ENCODE assay signal across 12 mouse cellular contexts in the genomic region with DNA sequence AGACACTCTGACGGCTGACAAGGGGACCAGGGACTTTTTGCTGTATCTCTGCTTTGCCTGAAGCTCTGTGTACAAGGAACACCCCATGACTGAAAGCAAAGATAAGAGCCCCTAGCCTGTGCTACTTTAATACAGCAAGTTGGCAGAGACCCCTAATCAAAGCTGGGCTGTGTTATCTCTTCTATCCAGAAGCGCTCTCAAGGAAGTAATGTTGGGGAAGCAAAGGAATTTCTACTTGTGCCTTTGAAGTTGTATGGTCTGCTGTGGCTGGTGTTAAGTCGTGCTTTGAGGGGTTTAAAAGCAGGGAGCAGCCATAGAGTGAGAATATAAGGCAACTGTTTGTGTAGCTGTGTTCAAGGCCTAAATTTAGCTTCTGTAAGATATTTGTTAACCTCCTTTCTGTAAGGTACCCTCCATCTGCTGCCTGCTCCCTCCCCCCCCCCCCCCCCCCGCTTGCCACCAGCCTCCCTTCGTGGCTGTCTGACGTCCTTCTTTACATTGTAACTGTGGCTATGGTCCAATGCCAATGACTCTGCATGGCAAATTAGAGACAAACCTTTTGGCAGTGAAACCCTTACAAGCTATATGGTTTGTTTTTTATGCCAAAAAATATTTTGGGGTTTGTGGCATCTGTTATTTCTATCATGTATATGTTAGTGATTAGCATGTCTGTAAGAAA.
DNase-seq lines count a peak whose midpoint lies in the region; ATAC-seq and TF ChIP-seq lines count a peak whose summit lies in the region.
"Had no signal": no experiment of that assay in that cellular context is flagged by ENCODE, and none has a peak within 500 bp of the region (broad histone marks: within the 10 kb centered on the region; RNA-seq: fewer than 3 reads in every experiment).

No protein-coding gene starts in this region.

- H3K4me2 ChIP-seq in heart, embryonic 14.5 days (ENCODE audit: low read length): peak overlapping the region; percentile 3; the same call in 1 of the 2 replicates
- H3K4me2 ChIP-seq in liver, embryonic 15.5 days: peak overlapping the region; percentile 44
- H3K4me2 ChIP-seq: neural tube, embryonic 13.5 days had no signal

- no peak for TF ChIP-seq RAD21 in MEL (IDR thresholded peaks at IDR 0.05; ENCODE audit: low read depth, low read length)

- no peak for TF ChIP-seq CTCF in MEL (IDR thresholded peaks at IDR 0.05 in 2 of 3, conservative IDR thresholded peaks at IDR 0.05 in 1 of 3; ENCODE audit: control insufficient read depth in 1 of 3, insufficient read depth in 1 of 3, low read depth in 2 of 3, low read length in 3 of 3, poor library complexity in 1 of 3, severe bottlenecking in 1 of 3)
- TF ChIP-seq CTCF in thymus, adult 2 months (IDR thresholded peaks at IDR 0.05; ENCODE audit: borderline replicate concordance, control insufficient read depth, extremely low read depth, insufficient read depth, low read length, poor library complexity): no peak

- 8% methylated on average over 5 of the region's 6 CpGs for WGBS in heart, embryonic 14.5 days
- WGBS in forebrain, embryonic 10.5 days: 25% methylated on average over 5 of the region's 6 CpGs
- 8% methylated on average over 5 of the region's 6 CpGs for WGBS in liver, embryonic 15.5 days (ENCODE audit: insufficient replicate concordance)
- 42% methylated on average over 6 of the region's 6 CpGs for WGBS in thymus, adult 2 months

- H3K79me2 ChIP-seq in MEL (ENCODE audit: control insufficient read depth, insufficient read depth, low read length, poor library complexity): no peaks in the 10 kb centered on the region

- peak overlapping the region in 1 of 2 experiments; percentile 11; a peak in 1 of 4 replicates for H3K27ac ChIP-seq in heart, embryonic 14.5 days (replicated peaks in 1 of 2; ENCODE audit: control insufficient read depth in 1 of 2, insufficient read depth in 1 of 2, low read depth in 2 of 2, low read length in 2 of 2)
- H3K27ac ChIP-seq in MEL (ENCODE audit: control insufficient read depth, low read depth, low read length): no peak overlapping the region
- peak overlapping the region; percentile 70 for H3K27ac ChIP-seq in forebrain, embryonic 10.5 days
- no peak overlapping the region for H3K27ac ChIP-seq in liver, embryonic 15.5 days (replicated peaks)
- no peak overlapping the region for H3K27ac ChIP-seq in thymus, adult 2 months (ENCODE audit: control insufficient read depth, insufficient read depth, low read length)
- H3K27ac ChIP-seq: kidney, postnatal 0 days; neural tube, embryonic 13.5 days had no signal

- H3K4me3 ChIP-seq in heart, embryonic 14.5 days (ENCODE audit: control insufficient read depth in 1 of 2, insufficient read depth in 1 of 2, low read depth in 1 of 2, low read length in 2 of 2): no peak overlapping the region
- H3K4me3 ChIP-seq in MEL (ENCODE audit: control insufficient read depth in 1 of 2, insufficient read depth in 1 of 2, low read depth in 2 of 2, low read length in 2 of 2): no peak overlapping the region
- peak overlapping the region; percentile 18; the same call in 1 of the 2 replicates for H3K4me3 ChIP-seq in forebrain, embryonic 10.5 days
- H3K4me3 ChIP-seq in liver, embryonic 15.5 days (replicated peaks): no peak overlapping the region
- H3K4me3 ChIP-seq in thymus, adult 2 months (ENCODE audit: control insufficient read depth, insufficient read depth, low read length): no peak overlapping the region
- H3K4me3 ChIP-seq: neural tube, embryonic 13.5 days had no signal

- no peak for DNase-seq in heart, postnatal 4 days
- DNase-seq in MEL (ENCODE audit: low read depth, low spot score): peak; percentile 67
- no peak for DNase-seq in forebrain, embryonic 10.5 days (ENCODE audit: extremely low spot score, low spot score)
- DNase-seq in kidney, postnatal 4 days: no peak
- DNase-seq in thymus, adult 2 months: no peak
- DNase-seq in cerebellum, postnatal 10 days: no peak
- DNase-seq: cerebellum, adult 8-10 months; lung, postnatal 14 days had no signal

- no peaks in the 10 kb centered on the region for H3K9me3 ChIP-seq in heart, embryonic 14.5 days (ENCODE audit: control insufficient read depth, low read length)
- H3K9me3 ChIP-seq in MEL (replicated peaks; ENCODE audit: insufficient read depth, low read length): no peaks in the 10 kb centered on the region
- H3K9me3 ChIP-seq in forebrain, embryonic 10.5 days: peaks cover 4% of the 10 kb centered on the region; the same call in 1 of the 2 replicates
- H3K9me3 ChIP-seq in liver, embryonic 15.5 days (replicated peaks): no peaks in the 10 kb centered on the region
- H3K9me3 ChIP-seq: neural tube, embryonic 13.5 days had no signal

- peak; percentile 54; the same call in 1 of the 2 replicates for ATAC-seq in heart, embryonic 14.5 days (ENCODE audit: insufficient number of reproducible peaks, insufficient read depth, low FRiP score, low read depth)
- peak; percentile 91 for ATAC-seq in liver, embryonic 15.5 days (ENCODE audit: insufficient read depth)

- no peak overlapping the region for H3K9ac ChIP-seq in heart, embryonic 14.5 days (ENCODE audit: low read length)
- no peak overlapping the region for H3K9ac ChIP-seq in MEL (ENCODE audit: control insufficient read depth, low read depth, low read length, poor library complexity, severe bottlenecking)
- no peak overlapping the region for H3K9ac ChIP-seq in liver, embryonic 15.5 days
- H3K9ac ChIP-seq: neural tube, embryonic 13.5 days had no signal

- H3K4me1 ChIP-seq in heart, embryonic 14.5 days (ENCODE audit: control insufficient read depth in 2 of 2, insufficient read depth in 2 of 2, low read length in 2 of 2): peaks cover 8 to 34% of the 10 kb centered on the region in 2 experiments
- peaks cover 0 to 7% of the 10 kb centered on the region in 2 experiments; a peak in 2 of 4 replicates for H3K4me1 ChIP-seq in MEL (ENCODE audit: control insufficient read depth in 1 of 2, insufficient read depth in 2 of 2, low read length in 2 of 2)
- H3K4me1 ChIP-seq in forebrain, embryonic 10.5 days: peaks cover 41% of the 10 kb centered on the region
- peaks cover 24% of the 10 kb centered on the region for H3K4me1 ChIP-seq in liver, embryonic 15.5 days (replicated peaks)
- H3K4me1 ChIP-seq in thymus, adult 2 months (replicated peaks; ENCODE audit: control insufficient read depth, insufficient read depth, low read length): peaks cover 3% of the 10 kb centered on the region

- TF ChIP-seq POLR2A in MEL (IDR thresholded peaks at IDR 0.05; ENCODE audit: control insufficient read depth in 1 of 2, insufficient read depth in 1 of 2, low read depth in 1 of 2, low read length in 2 of 2, poor library complexity in 1 of 2): no peak
- TF ChIP-seq POLR2A in thymus, adult 2 months (IDR thresholded peaks at IDR 0.05; ENCODE audit: control insufficient read depth, extremely low read depth, insufficient read depth, low read length, poor library complexity): no peak

- TF ChIP-seq EP300 in MEL (IDR thresholded peaks at IDR 0.05; ENCODE audit: low read depth in 1 of 2, low read length in 2 of 2): peak; percentile 62 to 63

- no peaks in the 10 kb centered on the region for H3K27me3 ChIP-seq in heart, embryonic 14.5 days (ENCODE audit: control insufficient read depth, insufficient read depth, low read length)
- no peaks in the 10 kb centered on the region for H3K27me3 ChIP-seq in MEL (ENCODE audit: control insufficient read depth in 1 of 2, insufficient read depth in 2 of 2, low read length in 2 of 2)
- no peaks in the 10 kb centered on the region for H3K27me3 ChIP-seq in forebrain, embryonic 10.5 days (ENCODE audit: poor library complexity, severe bottlenecking)
- H3K27me3 ChIP-seq in liver, embryonic 15.5 days: 0 out of 2 replicates have a peak, but pooled peaks cover 3% of the 10 kb centered on the region
- no peaks in the 10 kb centered on the region for H3K27me3 ChIP-seq in thymus, adult 2 months (ENCODE audit: control insufficient read depth, insufficient read depth, low read length)
- H3K27me3 ChIP-seq: neural tube, embryonic 13.5 days had no signal

- no peaks in the 10 kb centered on the region for H3K36me3 ChIP-seq in heart, embryonic 14.5 days (ENCODE audit: control insufficient read depth, insufficient read depth, low read length)
- no peaks in the 10 kb centered on the region; a peak in 1 of 4 replicates for H3K36me3 ChIP-seq in MEL (ENCODE audit: control insufficient read depth in 1 of 2, insufficient read depth in 2 of 2, low read length in 2 of 2)
- no peaks in the 10 kb centered on the region for H3K36me3 ChIP-seq in forebrain, embryonic 10.5 days (replicated peaks)
- no peaks in the 10 kb centered on the region for H3K36me3 ChIP-seq in liver, embryonic 15.5 days (replicated peaks)
- H3K36me3 ChIP-seq in thymus, adult 2 months (ENCODE audit: control insufficient read depth, insufficient read depth, low read length): no peaks in the 10 kb centered on the region
- H3K36me3 ChIP-seq: neural tube, embryonic 13.5 days had no signal

TF ChIP-seq in MEL, 35 proteins besides CTCF, POLR2A, EP300 and RAD21:
- TF ChIP-seq MYB (IDR thresholded peaks at IDR 0.05; ENCODE audit: low read depth, low read length) (no peak), TAL1 (IDR thresholded peaks at IDR 0.05; ENCODE audit: low read length) (peak; percentile 76), ZMIZ1 (IDR thresholded peaks at IDR 0.05; ENCODE audit: low read depth, low read length) (no peak), TCF12 (IDR thresholded peaks at IDR 0.05; ENCODE audit: low read depth, low read length) (peak; percentile 83), GATA1 (IDR thresholded peaks at IDR 0.05; ENCODE audit: low read depth, low read length) (peak; percentile 72), MAX (IDR thresholded peaks at IDR 0.05; ENCODE audit: low read length) (no peak), ELF1 (IDR thresholded peaks at IDR 0.05; ENCODE audit: low read depth, low read length) (no peak), RCOR1 (IDR thresholded peaks at IDR 0.05; ENCODE audit: low read depth, low read length) (peak; percentile 85)
